Mouse (Mus musculus) right cerebral cortex, postnatal 4 days (tissue): ENCODE measurements around the gene Ngdn.

Source experiments
- DNase-seq: peaks from one replicate; pipeline ENCODE4 v3.0.0-alpha.2; 2022

Gene Ngdn

GRCm38 (mm10) chr14:55000814-55001213 is 14.4 kb upstream of the Ngdn start:
- DNase-seq: no peak

- no peak for DNase-seq
These were observed 13.8 kb upstream of the Ngdn start for GRCm38 (mm10) chr14:55001446-55001845.

- no peak for DNase-seq
These were observed 13.1 kb upstream of the Ngdn start for GRCm38 (mm10) chr14:55001938-55002686.

GRCm38 (mm10) chr14:55002687-55003120 is 12.6 kb upstream of the Ngdn start:
- DNase-seq: no peak

GRCm38 (mm10) chr14:55003878-55004855 is 11.1 kb upstream of the Ngdn start:
- no peak for DNase-seq

- DNase-seq: no peak
These were observed 9.7 kb upstream of the Ngdn start for GRCm38 (mm10) chr14:55005506-55005905.

- no peak for DNase-seq
These were observed 9.3 kb upstream of the Ngdn start for GRCm38 (mm10) chr14:55005967-55006366.

GRCm38 (mm10) chr14:55006541-55006940 is 8.7 kb upstream of the Ngdn start:
- no peak for DNase-seq

- no peak for DNase-seq
These were observed 7.9 kb upstream of the Ngdn start for GRCm38 (mm10) chr14:55007120-55007908.

GRCm38 (mm10) chr14:55008417-55008816 is 6.8 kb upstream of the Ngdn start:
- no peak for DNase-seq

GRCm38 (mm10) chr14:55011116-55011515 is 4.1 kb upstream of the Ngdn start:
- DNase-seq: peak; percentile 49

- no peak for DNase-seq
These were observed 663 bp upstream of the Ngdn start for GRCm38 (mm10) chr14:55014591-55014990.

GRCm38 (mm10) chr14:55015767-55016111 is 485 bp downstream of the Ngdn start:
- peak; percentile 35 for DNase-seq

GRCm38 (mm10) chr14:55016876-55017275 is 1.6 kb downstream of the Ngdn start:
- DNase-seq: no peak

- DNase-seq: no peak
These were observed 5.1 kb downstream of the Ngdn start for GRCm38 (mm10) chr14:55020394-55020793.

GRCm38 (mm10) chr14:55023011-55023410 is 7.8 kb downstream of the Ngdn start:
- no peak for DNase-seq

GRCm38 (mm10) chr14:55024236-55024635 is 9.0 kb downstream of the Ngdn start:
- peak; percentile 70 for DNase-seq

- DNase-seq: no peak
These were observed 10.3 kb downstream of the Ngdn start for GRCm38 (mm10) chr14:55025527-55025926.

- DNase-seq: no peak
These were observed 12.0 kb downstream of the Ngdn start for GRCm38 (mm10) chr14:55027251-55027650.

GRCm38 (mm10) chr14:55027653-55028052 is 12.4 kb downstream of the Ngdn start:
- peak; percentile 42 for DNase-seq

GRCm38 (mm10) chr14:55028333-55028835 is 13.1 kb downstream of the Ngdn start:
- peak; percentile 57 for DNase-seq

- DNase-seq: peak; percentile 45
These were observed 13.9 kb downstream of the Ngdn start for GRCm38 (mm10) chr14:55029034-55029698.
